Mouse (Mus musculus): ENCODE data around the gene Tyrobp.
A peak's percentile ranks its signal among the peaks of the same experiment; 100 is the strongest.

Gene Tyrobp

DNA sequence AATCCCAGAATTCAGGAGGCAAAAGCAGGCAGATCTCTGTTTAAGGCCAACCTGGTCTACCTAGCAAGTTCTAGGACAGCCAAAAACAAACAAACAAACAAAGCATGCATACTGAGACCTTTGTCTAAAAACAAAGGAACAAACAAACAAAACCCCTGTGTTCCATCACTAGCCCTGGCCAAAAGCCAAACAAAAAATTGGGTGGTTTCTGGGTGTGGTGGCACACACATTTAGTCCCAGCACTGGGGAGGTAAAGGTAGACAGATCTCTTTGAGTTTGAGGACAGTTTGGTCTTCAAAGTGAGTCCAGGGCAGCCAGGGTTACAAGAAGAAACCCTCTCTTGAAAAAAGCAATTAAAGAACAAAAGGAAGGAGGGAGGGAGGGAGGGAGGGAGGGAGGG lies 15.8 kb downstream of the Tyrobp start:
- no peak for DNase-seq

DNA sequence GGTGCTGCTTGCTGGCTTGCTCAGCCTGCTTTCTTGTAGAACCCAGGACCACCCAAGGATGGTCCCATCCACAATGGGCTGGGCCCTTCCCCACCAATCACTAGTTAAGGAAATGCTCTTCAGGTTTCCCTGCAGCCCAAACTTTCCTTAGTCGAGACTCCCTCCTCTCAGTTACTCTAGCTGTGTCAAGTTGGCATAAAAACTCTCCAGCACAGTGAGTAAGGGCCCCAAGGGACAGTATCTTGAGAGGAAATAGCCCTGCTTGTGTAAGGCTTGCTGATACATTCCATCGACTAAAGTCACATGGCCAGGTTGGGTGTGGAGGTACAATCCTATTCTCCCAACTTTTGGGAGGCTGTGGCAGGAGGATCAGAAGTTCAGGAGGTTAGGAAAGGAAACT lies 16.6 kb downstream of the Tyrobp start:
- no peak for DNase-seq

DNA sequence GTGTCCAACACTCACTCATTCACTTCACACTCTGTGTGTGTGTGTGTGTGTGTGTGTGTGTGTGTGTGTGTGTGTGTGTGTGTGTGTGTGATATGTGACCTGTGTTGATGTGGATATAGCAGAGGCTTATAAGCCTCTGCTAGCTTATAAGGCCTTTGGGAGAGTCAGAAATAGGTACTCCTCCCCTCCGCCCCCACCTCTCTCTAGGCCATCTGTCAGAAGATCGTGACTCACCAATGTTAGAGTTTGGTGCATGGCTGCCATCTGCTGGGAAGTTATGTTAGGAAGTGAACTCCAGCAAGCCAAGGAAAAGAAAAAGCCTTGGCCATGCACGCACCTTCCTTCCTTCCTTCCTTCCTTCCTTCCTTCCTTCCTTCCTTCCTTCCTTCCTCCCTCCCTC lies 18.2 kb downstream of the Tyrobp start:
- peak; percentile 91 to 96 for DNase-seq

DNA sequence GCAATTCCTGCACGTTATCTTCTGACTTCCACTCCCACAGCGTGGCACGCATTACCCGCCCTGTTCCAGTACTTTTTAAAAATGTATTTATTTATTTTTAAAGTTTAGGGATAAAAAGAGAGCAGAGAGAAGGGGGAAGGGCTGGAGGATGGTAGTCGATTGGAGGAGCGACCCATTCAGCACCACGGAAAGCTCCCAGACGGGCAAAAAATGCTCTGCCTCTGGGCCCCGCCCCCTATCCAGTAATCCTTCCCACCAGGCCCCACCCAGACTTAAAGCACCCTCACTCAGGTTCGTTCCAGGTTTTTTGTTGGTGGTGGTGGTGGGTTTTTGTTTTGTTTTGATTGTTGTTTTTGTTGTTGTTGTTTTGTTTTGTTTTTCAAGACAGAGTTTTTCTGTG lies 20.7 kb downstream of the Tyrobp start:
- peak in 1 of 2 experiments; percentile 15 for DNase-seq

DNA sequence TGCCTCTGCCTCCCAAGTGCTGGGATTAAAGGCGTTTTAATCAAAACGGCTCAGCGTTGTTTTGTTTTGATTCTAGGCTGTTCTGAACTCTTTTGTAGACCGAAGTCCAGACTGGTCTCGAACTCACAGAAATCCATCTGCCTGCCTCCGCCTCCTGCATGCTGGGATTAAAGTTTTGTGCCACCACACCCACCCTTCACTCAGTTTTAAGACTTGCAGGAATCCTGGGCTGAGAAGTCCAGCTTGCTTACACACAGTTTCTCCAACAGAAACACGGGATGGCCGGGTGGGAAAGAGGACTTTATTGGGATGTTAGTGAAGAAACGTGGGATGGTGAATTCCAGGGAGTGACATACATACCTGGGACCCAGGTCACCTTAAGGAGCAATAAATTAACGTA lies 21.1 kb downstream of the Tyrobp start:
- peak in 1 of 2 experiments; percentile 1 for DNase-seq

DNA sequence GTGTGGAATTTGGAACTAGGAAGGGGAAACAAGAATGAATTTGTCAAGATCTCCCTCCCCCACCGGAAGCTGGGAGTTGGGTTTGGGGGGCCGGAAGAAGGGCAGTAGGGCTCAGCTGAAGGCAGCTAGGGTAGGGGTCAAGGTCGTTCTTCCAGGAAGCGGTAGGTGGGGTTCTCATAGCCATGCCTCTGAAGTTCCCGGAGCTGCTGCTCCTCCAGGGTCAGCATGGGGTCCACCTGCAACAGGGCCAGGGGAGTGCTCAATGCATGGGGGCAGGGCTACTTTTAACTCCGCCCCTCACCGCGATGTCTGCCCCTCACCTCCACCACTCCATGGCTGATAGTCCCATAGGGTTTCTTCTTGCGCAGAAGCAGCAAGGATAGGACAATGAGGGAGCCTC lies 21.6 kb downstream of the Tyrobp start:
- DNase-seq = peak in 1 of 2 experiments; percentile 6

DNA sequence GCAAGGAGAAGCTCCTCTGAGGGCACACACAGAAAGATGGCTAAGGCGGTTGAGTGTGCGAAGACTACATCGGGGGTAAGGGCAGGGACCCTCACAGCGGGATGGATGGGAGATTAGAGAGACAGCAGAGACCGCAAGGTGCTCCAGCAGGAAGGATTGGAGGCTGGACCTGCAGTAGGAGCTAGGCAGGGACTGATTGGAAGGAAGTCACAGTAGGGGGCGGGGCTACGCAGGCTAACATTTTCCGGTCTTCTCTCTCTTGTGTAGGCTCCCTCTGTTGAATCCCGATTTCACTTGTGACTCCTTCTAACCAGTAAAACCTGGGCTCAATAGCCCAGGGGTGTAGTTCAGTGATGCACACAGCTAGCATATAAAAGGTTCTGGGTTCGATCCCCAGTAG lies 23.3 kb downstream of the Tyrobp start:
- no peak for DNase-seq

DNA sequence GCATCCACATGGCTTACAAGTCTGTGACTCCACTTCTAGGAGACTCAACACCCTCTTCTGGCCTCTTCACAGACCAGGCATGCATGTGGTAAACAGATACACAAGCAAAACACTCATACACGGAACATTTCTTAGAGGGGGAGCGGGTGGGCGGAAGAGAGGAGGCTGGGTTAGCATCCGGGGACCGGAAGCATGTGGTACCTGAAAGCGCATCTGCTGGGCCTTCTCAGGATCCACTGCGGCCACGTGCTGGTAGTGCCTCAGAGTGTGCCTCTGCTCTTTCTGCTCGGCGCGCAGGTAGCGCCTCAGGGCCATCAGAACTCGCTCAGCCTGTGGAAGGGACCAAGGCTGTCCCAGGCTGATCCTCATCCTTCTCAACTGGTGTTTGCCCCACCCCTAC lies 26.2 kb downstream of the Tyrobp start:
- DNase-seq = no peak

DNA sequence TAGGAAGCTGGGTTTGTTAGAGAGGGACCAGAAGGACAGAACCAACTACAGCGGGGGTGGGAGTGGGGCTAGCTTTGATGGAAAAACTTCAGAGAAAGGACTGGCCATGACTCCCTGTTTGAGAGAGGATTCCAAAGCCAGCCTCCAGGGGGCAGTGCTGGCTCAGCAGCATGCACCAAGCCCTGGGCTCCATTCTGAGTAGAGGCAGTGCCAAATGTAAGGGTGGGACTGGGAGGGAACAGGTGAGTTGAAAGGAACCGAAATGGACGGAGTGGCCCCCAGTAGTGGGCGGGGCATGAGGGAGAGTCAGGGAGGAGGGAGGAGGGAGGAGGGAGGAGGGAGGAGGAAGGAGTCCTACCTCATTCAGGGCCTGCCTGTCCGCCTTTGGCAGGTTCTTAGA lies 27.1 kb downstream of the Tyrobp start:
- peak; percentile 60 to 74 for DNase-seq

DNA sequence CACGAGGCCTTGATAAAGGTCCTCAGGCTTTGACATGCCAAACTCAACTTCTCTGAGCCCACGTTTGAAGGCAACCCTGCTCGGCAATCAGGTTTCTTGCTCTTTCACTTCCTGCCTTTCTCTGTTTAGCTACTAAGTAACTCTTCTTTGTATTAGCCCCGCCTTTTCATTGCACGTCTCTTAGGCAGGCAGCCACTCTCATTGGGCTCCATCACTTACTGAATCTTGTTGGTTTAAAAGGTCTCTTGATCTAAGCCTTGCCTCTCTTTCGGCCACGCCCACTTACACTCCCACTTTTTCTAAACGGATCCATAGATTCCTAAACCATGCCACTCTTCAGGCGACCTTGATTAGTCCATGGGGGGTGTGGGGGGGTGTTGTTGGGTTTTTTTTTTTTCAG lies 30.1 kb downstream of the Tyrobp start:
- no peak for DNase-seq

DNA sequence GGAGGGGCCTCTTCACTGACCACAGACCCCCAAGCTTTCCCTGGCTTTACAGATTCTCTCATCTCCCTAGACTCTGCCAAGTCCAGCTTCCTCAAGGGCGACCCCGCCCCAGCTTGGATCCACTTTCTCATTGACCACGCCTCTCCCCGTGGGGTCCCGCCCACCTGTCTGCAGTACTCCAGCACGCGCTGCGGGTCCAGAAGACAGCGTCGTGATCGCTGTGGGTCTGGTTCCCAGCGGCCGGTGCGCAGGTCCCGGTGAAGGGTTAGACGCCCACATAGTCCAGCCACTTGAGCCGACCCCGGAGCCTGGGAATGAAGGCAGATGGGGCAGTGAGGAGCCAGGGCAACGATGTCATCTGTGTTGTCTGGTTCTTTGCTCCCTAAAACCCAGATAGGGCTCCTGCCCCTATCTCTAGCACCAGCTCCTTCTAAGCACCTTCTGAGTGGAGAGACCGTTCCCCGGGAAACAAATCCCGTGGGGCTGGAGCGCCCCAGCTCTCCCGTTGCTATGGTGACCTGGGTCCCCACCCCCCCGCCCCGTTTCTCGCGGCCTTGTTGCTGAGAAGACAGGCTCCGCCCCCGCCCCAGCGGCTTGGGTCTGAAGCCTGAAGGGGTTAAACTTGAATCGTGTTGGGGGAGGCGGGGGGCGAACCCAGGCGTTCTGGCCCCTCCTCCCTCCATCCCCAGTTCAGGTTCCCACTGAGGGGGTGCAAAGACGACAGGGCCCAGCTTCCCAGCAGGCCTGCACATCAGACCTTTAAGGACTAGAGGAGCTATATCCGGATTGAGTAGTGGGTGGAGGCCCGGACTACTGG lies 30.8 kb downstream of the Tyrobp start:
- peak in 1 of 2 experiments; percentile 48 for DNase-seq

DNA sequence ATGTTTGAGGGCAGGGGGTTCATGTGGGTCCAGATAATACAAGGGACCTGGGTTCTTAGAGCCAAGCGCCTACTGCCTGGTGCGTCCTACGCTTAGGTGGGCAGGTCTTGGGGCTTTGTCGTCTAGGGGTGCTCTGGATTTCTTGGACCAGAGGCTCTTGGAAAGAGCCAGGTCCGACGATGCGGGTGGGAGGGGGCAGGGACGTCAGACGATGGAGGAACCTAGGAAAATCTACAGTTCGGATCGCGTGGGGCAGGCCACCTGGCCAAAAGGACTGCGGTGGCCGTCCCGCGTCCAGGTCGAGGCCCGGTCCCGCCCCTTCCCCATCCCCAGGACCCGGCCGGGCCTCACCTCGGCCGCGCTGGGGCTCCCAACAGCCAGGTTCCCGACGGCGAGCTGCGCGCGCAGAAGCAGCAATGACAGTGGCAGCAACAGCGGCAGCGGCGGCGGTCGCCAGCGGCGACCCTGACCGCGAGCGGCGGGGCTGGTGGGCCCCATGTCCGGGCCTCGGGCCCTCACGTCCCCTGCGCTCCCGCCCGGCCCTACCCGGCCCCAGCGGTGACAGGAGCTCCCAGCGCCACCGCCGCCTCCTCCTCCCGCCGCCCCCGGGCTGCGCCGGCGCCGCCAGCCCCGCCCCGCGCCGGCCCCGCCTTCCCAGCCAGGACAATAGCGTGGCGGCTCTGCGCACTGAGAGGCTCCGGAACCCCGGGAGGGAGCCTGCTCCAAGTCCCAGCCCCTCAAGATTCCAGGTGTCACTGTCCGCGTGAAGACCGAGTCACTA lies 31.6 kb downstream of the Tyrobp start, which contains the start of gene Aplp1:
TSS of gene Aplp1 (minus strand) at position 565 of the 781 bp plus-strand sequence.
- DNase-seq = peak; percentile 85 to 90

DNA sequence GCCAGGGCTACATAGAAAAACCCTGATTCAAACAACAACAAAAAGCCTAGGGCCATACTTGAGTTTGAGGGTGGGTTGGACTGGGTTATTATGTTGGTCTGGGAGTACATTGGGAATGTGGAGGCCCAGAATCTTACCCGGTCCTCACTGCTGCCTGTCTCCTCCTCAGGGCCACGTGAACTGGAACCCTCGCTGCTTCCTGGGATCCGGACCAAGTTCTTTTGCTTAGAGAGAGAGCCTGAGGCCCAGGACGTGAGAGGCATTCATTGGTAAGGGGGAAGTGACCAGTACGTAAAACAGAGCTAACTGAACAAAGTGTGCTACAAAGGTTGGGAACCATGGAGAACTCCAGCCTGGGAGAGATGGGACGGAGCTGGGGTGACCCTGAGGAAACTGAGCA lies 36.7 kb downstream of the Tyrobp start:
- DNase-seq = no peak

DNA sequence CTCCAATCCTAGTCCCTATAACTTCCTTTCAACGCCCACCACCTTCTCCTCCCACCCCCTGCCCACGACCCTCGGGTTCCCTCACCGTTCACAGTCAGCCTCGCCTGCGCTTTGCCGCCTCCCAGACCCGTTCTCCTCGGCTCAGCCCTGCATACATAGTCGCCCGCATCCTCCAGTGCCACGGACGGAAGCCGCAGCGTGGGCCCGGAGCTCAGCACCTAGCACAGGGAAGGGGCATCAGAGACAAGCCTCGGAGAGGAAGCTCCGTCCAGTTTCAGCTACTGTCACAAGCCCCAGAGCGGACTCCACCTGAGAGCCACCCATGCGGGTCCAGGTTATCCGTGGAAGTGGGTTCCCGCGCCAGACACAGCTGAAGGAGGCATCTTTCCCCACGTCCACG lies 39.8 kb downstream of the Tyrobp start:
- no peak for DNase-seq

DNA sequence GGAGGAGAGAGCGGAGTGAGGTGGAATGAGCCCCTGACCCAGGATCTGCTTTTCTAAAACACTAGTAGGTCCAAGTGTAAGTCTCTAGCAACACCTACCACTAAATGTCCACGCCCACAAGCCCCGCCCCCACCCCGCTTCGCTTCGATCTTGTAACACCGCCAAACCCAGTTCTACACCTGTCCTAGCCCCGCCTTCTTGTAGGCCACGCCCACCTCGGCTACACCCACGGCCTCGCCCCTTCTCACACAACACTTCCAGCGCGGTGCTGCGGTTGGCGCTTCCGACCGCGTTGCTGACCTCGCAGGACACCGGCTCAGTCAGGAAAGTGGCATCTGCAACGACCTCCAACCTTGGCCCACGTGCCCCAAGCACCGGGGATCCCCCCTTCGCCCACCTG lies 40.2 kb downstream of the Tyrobp start:
- DNase-seq = no peak

DNA sequence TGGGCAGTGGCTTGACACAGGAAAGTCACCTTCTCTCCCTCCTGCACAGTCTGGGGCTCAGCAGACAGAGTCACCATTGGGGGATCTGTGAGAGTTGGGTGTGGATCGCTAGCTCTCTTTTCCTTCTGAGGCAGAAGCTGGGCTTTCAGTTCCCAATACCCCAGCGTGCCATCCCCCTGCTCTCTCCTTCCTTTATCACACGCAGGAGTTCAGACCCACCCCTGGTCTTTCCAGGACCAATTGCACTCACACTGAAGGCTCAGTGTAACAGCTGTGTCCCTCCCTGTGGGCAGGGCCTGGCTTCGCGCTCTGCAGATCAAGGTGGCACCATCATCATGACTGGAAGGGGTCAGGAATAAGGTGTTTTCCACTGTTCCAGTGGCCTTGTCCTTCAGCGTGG lies 40.7 kb downstream of the Tyrobp start:
- DNase-seq = no peak

DNA sequence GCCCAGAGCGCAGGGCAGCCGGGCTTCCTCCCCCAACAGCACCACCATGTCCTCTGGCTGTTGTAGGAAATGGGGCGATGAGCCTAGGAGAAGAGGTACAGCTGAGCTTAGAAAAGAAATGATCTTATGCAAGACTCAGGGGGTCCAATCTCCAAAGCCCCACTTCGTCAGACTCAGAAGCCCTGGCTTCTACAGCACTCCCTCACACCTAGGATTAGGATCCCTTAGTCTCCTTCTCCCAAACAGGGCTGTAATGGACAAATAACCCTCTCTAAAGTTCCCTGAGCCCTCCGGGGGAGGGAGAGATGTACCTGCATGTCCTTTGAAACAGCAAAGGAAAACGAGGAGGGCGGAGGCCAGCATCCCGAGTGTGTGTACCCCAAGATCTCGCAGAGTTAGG lies 42.9 kb downstream of the Tyrobp start:
- no peak for DNase-seq

DNA sequence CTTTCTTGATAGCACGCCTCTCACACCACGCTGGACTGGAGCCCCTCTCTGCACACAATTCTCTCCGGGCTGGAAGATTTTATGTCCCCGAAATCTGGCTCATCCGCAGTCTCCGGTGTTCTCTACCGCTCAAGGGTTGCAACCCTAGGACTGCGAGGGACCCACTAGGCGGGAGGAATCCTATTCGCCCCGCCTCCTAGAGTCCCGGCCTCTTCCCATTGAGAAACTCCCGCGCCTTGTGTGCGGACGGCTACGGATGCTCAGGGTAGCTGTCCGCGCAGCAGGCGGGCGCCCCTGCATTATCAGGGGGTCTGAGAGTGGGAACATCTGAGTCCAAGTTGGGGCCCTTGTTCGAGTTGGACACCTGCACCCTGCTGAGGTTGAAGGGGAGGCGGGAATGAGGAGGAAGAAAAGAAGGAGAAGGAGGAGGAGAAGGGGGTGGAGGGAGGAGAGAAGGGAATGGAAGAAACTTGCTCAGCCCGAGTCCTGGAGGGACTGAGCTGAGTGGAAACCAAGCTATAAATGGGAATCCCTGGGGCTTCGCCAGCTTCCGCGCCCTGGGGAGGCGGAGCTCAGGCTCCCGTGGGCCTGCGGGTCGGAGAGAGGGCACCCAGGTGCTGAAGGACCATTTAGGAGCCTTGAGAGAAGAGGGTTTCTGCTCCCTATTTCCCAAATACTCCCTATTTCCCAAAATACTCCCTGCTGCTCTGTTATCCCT lies 43.5 kb downstream of the Tyrobp start:
- DNase-seq = no peak

DNA sequence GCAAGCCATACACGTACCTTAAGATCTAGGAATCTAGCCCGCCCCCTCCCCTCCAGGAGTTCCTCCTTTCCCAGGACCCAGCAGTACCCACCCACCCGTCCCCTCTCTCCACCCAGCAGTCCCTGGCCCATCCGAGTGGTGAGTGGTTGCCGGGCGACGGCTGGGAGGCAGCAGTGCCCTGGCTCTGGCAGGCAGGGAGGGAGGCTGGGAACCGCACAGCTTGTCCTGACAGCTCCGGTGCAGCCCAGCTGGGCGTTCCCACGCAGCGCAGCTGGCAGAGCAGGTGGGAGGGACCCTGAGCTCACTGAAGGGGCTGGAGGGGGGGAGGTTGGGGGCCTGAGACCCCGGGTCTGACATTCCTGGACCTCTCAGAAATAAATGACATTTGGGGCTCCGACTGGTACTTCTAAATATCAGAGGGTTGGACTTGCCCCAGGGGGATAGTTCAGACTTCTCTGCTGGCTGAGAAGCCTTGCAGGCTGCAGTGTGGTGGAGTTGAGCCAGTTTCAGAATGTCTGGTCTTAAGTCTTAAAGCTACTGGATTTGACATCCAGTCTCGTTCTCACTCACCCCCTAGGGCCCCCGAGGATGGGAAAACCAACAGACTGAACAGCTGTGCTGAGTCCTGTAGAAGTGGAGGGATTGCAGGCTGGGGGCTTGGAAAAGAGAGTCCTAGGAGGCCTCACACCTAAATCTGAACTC lies 44.2 kb downstream of the Tyrobp start, which contains the start of the genes Kirrel2 and Nphs1:
TSS of gene Kirrel2 (minus strand) at position 62 of the 702 bp plus-strand sequence.
TSS of gene Nphs1 (plus strand) at position 687 of the 702 bp plus-strand sequence.
- DNase-seq = peak in 1 of 2 experiments; percentile 38

DNA sequence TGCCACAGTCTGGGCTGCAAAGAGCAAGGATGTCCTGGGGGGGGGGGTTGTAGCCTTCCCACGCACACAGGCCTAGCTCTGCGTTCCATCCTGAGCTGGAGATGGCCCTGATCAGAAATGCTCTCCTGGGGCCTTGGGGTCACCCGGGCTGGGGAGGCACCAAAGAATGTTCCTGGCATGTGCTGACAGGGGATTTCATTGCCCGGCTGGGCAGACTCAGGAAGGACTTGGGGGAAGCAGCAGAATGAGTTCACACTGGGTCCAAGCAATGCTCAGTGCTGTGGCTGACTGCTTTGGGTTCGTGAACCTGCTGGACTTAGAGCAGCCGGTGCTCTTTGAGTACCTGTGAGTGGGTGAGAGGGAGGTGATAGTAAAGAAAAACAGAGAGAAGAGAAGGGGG lies 45.9 kb downstream of the Tyrobp start:
- DNase-seq = no peak

DNA sequence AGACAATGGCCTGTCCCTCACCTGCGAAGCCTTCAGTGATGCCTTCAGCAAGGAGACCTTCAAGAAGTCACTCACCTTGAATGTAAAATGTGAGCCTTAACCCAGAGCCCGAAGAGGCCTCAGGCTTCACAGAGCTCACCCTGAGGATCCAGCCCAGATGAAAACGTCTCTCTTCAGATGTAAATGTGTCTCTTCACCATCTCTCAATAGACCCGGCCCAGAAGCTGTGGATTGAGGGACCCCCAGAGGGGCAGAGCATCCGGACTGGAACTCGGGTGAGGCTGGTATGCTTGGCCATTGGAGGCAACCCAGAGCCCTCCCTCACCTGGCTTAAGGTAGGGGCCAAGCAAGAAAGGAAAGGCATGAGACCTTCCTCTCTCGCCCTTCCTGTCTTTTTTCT lies 50.0 kb downstream of the Tyrobp start:
- DNase-seq = no peak

DNA sequence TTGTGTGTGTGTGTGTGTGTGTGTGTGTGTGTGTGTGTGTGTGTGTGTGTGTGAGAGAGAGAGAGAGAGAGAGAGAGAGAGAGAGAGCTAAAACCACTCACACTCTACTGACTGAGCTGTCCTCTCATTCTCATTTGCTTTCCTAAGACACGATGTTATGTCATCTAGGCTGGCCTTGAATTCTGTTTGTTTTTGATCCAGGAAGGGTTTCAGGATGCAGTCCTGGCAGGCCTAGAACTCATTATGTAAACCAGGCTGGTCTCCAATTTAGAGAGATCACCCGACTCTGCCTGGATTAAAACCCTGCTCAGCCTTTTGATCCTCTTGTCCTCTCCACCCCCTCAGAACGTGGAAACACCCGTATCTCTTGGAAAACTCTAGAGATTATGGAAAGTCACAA lies 50.4 kb downstream of the Tyrobp start:
- DNase-seq = no peak

Measured in cerebellum, adult 18-20 months (tissue).